Mouse (Mus musculus): ENCODE data around the gene Vmn1r209.
"Not testable (repeated sequence)": the region's sequence is repeated elsewhere in the genome, so short reads cannot be mapped to it uniquely, and the experiment has no call there.

Gene Vmn1r209

DNA sequence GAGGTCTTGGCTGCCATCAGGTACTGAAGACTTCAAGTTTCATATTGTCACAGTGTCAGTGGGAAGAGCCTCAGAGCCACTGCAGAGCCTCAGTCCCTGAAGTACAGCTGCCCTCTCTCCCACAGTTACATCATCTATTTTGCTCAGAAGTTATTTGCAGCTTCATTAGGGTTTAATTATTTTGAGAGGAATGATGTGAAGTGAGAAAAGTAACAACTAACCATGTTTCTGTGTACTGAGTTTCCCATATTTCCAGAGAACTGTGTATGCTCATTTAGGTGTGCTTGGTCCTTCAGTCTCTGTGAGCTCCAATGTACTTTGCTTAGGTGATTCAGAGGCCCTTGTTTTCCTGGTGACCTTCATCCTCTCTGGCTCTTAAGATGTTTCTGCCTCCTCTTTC, at the start of gene Vmn1r209:
Gene Vmn1r209 (minus strand): TSS at position 101 of the 400 bp plus-strand sequence.
- not testable (repeated sequence) for DNase-seq

DNA sequence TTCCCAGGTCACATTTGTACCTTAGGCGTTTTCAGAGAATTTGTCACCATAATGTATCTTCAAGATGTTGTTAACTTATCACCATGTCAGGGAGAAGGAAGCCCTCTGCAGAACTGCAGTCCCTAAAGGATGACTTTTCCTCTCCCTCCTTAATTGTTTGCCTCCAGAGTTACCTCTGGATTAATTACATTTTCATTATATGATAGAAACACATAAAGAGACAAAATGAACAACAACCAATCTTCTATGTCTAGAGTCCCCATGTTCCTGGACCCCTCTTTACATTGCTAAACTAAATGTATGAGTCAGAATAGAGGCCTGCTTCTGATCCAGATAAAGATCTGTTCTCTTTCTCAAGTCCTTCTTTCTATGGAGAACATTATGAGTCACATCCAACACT, 48.0 kb upstream of the Vmn1r209 start, which contains the start of gene Vmn1r211:
Gene Vmn1r211 (minus strand): TSS at position 101 of the 400 bp plus-strand sequence.
- DNase-seq = no peak

DNA sequence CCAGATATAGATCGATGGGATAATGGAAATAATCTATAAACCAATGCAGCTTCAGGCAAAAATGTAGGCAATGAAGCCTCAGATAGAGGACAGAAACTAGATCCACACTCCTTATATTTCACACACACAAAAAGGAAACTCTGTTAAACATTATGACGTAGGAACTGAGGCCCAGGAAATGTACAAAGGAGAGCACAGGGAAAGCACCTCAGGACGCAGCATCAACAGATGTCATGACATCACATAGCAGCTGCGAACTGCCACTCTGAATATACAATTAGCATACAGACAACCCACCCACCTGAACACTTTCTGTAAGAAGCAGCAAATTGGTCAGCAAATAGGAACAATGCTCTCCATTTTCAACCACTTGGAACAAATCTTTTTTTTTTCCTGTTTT, 45.3 kb upstream of the Vmn1r209 start:
- DNase-seq = no peak

DNA sequence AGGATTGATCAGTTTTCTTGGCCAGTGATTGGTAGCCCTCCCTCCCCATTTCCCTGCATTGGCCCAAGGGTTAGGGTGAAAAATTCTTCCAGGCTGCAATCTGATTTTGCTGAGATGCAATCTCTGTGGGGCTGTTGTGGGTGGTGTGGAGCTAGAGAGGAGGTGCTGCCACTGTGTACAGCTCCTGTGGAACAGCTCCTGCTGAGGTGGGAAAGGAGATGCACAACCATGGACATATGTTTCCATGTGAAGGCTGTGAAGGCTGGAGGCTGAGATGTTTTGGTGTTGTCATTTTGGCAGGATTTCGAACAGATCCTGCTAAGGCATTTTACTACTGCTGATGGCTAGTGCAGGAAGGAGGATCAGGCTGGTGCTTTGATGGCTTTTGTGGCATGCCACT, 37.3 kb upstream of the Vmn1r209 start:
- DNase-seq = no peak

DNA sequence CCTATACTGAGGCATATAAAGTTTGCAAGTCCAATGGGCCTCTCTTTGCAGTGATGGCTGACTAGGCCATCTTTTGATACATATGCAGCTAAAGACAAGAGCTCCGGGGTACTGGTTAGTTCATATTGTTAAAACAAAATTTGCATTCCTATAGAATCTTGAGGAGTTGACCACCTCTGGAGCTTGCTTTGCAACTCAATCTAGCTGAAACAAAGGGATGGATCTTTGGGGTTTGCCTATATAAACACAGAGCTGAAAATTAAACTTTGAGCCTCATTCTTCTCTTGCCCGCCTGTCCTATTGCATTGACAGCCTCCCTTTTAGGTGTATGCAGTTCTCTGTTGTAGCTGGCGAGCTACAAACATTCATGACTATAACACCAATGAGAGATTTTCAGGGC, 34.8 kb upstream of the Vmn1r209 start:
- not testable (repeated sequence) for DNase-seq

DNA sequence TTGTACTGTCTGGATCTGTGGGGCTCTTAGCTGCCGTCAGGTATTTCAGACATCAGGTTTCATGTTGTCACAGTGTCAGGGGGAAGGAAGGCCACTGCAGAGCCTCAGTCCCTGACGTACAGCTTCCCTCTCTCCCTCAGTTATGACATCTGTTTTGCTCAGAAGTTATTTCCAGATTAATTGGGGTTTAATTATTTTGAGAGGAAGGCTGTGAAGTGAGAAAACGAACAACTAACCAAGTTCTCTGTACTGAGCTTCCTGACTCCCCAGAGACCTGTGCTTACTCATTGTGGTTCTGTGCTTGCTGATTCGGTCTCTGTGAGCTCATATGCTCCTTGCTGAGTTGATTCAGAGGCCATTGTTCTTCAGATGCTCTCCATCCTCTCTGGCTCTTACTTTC, 21.8 kb upstream of the Vmn1r209 start, which contains the start of gene Vmn1r210:
Gene Vmn1r210 (minus strand): TSS at position 101 of the 400 bp plus-strand sequence.
- no peak for DNase-seq

DNA sequence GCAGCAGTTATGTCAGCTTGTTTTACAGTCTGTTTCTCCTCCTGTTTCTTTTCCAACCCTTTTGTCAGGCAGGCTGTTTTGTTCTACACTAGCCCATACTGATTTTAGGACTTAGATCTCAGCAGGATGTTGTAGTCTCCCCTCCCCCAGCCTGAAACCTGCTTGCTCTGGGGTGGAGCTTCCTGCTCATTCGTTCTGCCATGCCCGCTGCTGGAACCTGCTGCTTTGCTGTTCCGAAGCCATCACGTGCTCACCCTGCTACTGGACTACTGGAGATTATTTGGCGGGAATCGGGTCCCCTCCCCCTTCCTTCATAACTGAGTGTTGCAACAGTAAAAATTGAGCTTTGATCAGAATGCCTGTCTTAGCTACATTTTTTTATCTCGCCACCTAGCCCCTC, 19.9 kb upstream of the Vmn1r209 start:
- DNase-seq = not testable (repeated sequence)

DNA sequence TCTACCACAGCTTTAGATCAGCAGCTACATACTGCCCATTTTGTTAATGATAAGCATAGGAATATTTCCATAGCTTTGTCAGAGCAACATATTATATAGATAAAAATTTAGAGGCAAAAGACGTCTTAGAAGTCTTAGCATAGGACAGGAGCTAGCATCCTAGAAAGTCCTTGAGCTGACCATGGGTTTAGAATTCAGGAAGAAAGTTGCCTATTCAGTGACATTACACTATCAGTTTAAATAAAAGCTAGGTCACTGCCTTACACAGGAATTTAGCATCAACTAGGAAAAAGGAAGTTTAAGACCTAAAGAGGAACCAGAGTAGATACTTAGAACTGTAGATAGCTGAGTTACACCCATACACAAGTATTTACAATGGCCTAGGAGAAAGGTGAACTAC, 12.1 kb upstream of the Vmn1r209 start:
- not testable (repeated sequence) for DNase-seq

DNA sequence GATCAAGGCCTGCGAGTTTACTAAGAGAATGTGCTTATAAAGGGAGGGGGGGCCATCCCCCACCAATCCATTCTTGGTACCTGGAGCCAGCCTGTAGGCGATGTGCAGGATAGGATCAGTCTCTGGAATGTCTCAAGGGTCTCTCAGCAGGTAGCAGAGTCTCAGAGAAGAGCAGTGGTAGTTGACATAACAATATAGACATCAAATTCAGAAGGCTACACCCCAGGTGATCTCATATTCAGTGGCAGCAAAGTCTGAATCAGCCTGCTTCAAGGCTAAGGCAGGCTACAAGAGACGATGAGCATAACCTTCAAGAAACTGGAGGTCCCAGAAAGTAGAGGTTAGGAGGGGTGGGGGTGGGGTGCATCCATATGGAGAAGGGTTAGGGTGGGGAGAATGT, 21.4 kb downstream of the Vmn1r209 start:
- DNase-seq = not testable (repeated sequence)

DNA sequence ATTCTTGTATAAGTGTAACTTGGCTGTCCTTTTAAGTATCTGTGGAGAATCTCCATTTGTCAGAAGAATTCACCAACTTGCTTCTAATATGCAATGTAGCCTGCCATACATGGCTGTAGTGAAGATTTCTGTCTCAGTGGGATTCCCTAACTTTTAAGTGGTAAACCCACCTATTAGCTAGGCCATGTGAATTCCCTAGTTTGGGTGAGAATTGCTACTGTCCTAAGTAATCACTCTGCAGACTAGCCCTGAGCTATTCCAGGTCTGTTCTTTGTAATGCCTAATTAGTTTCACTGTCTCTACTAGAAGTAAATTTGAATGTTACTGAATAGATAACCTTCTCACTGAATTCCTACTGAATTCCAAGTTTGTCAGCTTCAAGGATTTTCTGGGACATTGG, 25.3 kb downstream of the Vmn1r209 start:
- DNase-seq = not testable (repeated sequence)

DNA sequence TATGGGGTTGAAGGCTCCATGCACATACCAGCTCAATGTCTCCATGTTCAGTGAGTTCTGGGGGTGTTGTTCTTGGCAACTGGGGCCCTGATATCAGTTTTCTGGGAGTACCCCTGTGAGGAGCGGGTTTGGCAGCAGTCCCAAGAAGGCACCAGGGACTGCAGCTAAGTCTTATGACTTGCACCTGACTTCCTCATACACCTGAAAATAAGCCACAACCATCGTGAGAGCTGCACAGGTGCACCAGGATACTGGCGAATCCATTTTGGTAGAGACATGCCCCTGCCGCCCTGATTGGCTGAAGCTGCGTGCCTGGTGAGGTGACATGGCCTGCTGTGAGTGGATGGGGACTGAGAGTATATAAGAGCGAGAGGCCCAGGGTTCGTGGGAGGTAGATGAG, 32.2 kb downstream of the Vmn1r209 start, which contains the start of gene Vmn1r208:
Gene Vmn1r208 (minus strand): TSS at position 101 of the 400 bp plus-strand sequence.
- not testable (repeated sequence) for DNase-seq

DNA sequence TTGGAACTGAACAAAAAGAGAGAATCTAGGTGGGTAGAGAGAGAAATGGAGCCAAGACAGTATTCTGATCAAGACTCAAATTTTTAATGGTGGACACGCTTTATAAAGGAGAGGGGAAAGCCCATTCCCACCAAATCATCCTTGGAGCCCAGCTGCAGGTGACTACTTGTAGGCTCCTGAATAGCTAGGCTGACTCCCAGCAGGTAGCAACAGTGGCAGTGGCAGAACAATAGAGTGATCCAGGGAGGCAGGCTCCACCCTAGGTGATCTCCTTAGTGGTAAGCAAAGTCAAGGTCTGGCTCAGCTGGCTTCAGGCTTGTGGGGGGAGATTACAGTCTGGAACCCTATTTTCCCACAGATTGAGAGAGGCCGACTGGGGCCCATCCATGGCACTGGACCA, 37.9 kb downstream of the Vmn1r209 start:
- DNase-seq = not testable (repeated sequence)

Data from right cerebral cortex, postnatal 25 days (tissue).